Mouse (Mus musculus): ENCODE measurements around the gene Gm19935. TPM values are rescaled to one million over a fixed set of nuclear protein-coding genes. Genes with fewer than 3 reads are reported as not detected.

The Gm19935 gene
- polyA plus RNA-seq, 1 experiment from 2014 or later, result not detected

GRCm38 (mm10) chr8:90791616-90792015 lies 25.6 kb downstream of the Gm19935 start:
- no peaks in the 10 kb centered on the region for H3K9me3 ChIP-seq
- no peaks in the 10 kb centered on the region for H3K36me3 ChIP-seq
- H3K27ac ChIP-seq (replicated peaks), result no peak overlapping the region
- WGBS, result 92% methylated on average over 1 of the region's 1 CpGs
- no peak for ATAC-seq (ENCODE audit: low FRiP score, low read depth)
- no peak overlapping the region for H3K9ac ChIP-seq (replicated peaks)
- no peak overlapping the region for H3K4me2 ChIP-seq (replicated peaks)
- no peaks in the 10 kb centered on the region for H3K27me3 ChIP-seq
- no peak overlapping the region for H3K4me3 ChIP-seq
- peaks cover 3% of the 10 kb centered on the region; the same call in 1 of the 2 replicates for H3K4me1 ChIP-seq

GRCm38 (mm10) chr8:90769791-90770190 lies 47.4 kb downstream of the Gm19935 start:
- no peaks in the 10 kb centered on the region for H3K36me3 ChIP-seq
- H3K9ac ChIP-seq (replicated peaks), result no peak overlapping the region
- H3K9me3 ChIP-seq, result no peaks in the 10 kb centered on the region
- no peaks in the 10 kb centered on the region for H3K4me1 ChIP-seq
- ATAC-seq (ENCODE audit: low FRiP score, low read depth), result no peak
- H3K27me3 ChIP-seq, result no peaks in the 10 kb centered on the region
- 83% methylated on average over 5 of the region's 5 CpGs for WGBS
- H3K27ac ChIP-seq (replicated peaks), result no peak overlapping the region
- H3K4me2 ChIP-seq (replicated peaks), result no peak overlapping the region
- H3K4me3 ChIP-seq, result no peak overlapping the region

Small RNAs within 50 kb of the gene (microRNA-seq; reads per million reads assigned to microRNA genes)
- gene Gm44382, result not detected

Other genes starting within 250 kb of the Gm19935 start
- 52.1 and 58.9 TPM in 2 replicates for gene Chd9, start 11.0 kb upstream of the Gm19935 start, polyA plus RNA-seq (2016; fragmentation: Nextera tagmentation; extraction: Ambion mirVana)

Data from midbrain, embryonic 12.5 days (tissue).